Mouse (Mus musculus) forebrain, embryonic 11.5 days (tissue): ENCODE results near the gene Dhx37. TPM values are rescaled to one million over a fixed set of nuclear protein-coding genes. Genes with fewer than 3 reads are reported as not detected.

Experiments used
- ATAC-seq: fragments of 200-750 bp; cut with Nextera tagmentation; replicated peaks from 2 replicates; pipeline ENCODE4 v1.8.0; 2017; ENCODE audit warnings: moderate TSS enrichment; ENCODE audit not compliant: low FRiP score
- DNase-seq: peaks from one replicate; pipeline ENCODE4 v3.0.0-alpha.2; 2017; ENCODE audit warnings: low spot score
- H3K27ac ChIP-seq: fragments of 300-500 bp; sonication (generic); 2 replicates; pipeline ENCODE4 v1.5.1; 2014; ENCODE audit warnings: low read depth, low read length
- H3K27me3 ChIP-seq: fragments of 300-500 bp; sonication (generic); 2 replicates; pipeline ENCODE4 v1.6.1; 2014; ENCODE audit warnings: mild to moderate bottlenecking, low read length, mixed read lengths; ENCODE audit not compliant: control insufficient read depth, insufficient read depth
- H3K36me3 ChIP-seq: fragments of 300-500 bp; sonication (generic); 2 replicates; pipeline ENCODE4 v1.6.1; 2014; ENCODE audit warnings: mild to moderate bottlenecking, low read length, moderate library complexity, mixed read lengths; ENCODE audit not compliant: control insufficient read depth, insufficient read depth
- H3K4me1 ChIP-seq: fragments of 300-500 bp; sonication (generic); replicated peaks from 2 replicates; pipeline ENCODE4 v1.6.1; 2014; ENCODE audit warnings: low read length, mixed read lengths; ENCODE audit not compliant: control insufficient read depth, insufficient read depth
- H3K4me2 ChIP-seq: fragments of 300-500 bp; sonication (generic); 2 replicates; pipeline ENCODE4 v1.6.1; 2014; ENCODE audit warnings: low read depth, mild to moderate bottlenecking, low read length, moderate library complexity, mixed read lengths; ENCODE audit not compliant: severe bottlenecking
- H3K4me3 ChIP-seq: fragments of 300-500 bp; sonication (generic); 2 replicates; pipeline ENCODE4 v1.5.1; 2014; ENCODE audit warnings: low read depth, low read length
- H3K9ac ChIP-seq: fragments of 300-500 bp; sonication (generic); 2 replicates; pipeline ENCODE4 v1.6.1; 2014; ENCODE audit warnings: low read length
- H3K9me3 ChIP-seq: fragments of 300-500 bp; sonication (generic); 2 replicates; pipeline ENCODE4 v1.6.1; 2016; ENCODE audit warnings: low read length, mixed read lengths; ENCODE audit not compliant: control insufficient read depth
- WGBS: fragments of 180-500 bp; shearing (Covaris S2); extraction: QIAGEN DNeasy Blood & Tissue Kit; methylation state at CpG from one replicate; pipeline ENCODE4 v1.1.7; 2014; 5-methylcytosine and 5-hydroxymethylcytosine counted together
- polyA plus RNA-seq: library from polyadenylated mRNA; unstranded; fragments of >200 nt; fragmentation: Nextera tagmentation; extraction: Ambion mirVana; gene quantifications from 2 replicates; pipeline ENCODE4 v1.2.1, GENCODE M21; 2014

Dhx37 gene
- polyA plus RNA-seq, 1 experiment from 2014 or later: 15.7 TPM

GRCm38 (mm10) chr5:125461868-125462445, 28.0 kb upstream of the Dhx37 start:
- no peak for DNase-seq

GRCm38 (mm10) chr5:125460574-125460973, 26.7 kb upstream of the Dhx37 start:
- WGBS: 90% methylated on average over 3 of the region's 3 CpGs
- Histone ChIP-seq H3K9ac (no peak overlapping the region), H3K27me3 (no peaks in the 10 kb centered on the region), H3K36me3 (no peaks in the 10 kb centered on the region; the same call in 1 of the 2 replicates), H3K4me2 (no peak overlapping the region), H3K9me3 (no peaks in the 10 kb centered on the region), H3K27ac (no peak overlapping the region), H3K4me1 (0 out of 2 replicates have a peak, but pooled peaks cover 2% of the 10 kb centered on the region), H3K4me3 (no peak overlapping the region)
- no peak for ATAC-seq
- no peak for DNase-seq

More at GRCm38 (mm10) chr5:125461868-125462445, 28.0 kb upstream of the Dhx37 start:
- 0 out of 2 replicates have a peak, but pooled peaks cover 2% of the 10 kb centered on the region for H3K4me1 ChIP-seq
- ATAC-seq: no peak
- WGBS: 65% methylated on average over 10 of the region's 10 CpGs
- H3K27me3 ChIP-seq: no peaks in the 10 kb centered on the region
- H3K4me2 ChIP-seq: no peak overlapping the region
- no peaks in the 10 kb centered on the region for H3K36me3 ChIP-seq
- H3K9ac ChIP-seq: no peak overlapping the region
- no peak overlapping the region for H3K27ac ChIP-seq
- no peaks in the 10 kb centered on the region for H3K9me3 ChIP-seq
- no peak overlapping the region for H3K4me3 ChIP-seq

GRCm38 (mm10) chr5:125457538-125457937, 23.6 kb upstream of the Dhx37 start:
- Histone ChIP-seq H3K4me3 (no peak overlapping the region), H3K36me3 (peaks cover 4% of the 10 kb centered on the region; the same call in 1 of the 2 replicates), H3K4me2 (no peak overlapping the region), H3K27ac (no peak overlapping the region), H3K27me3 (no peaks in the 10 kb centered on the region), H3K9ac (no peak overlapping the region), H3K4me1 (no peaks in the 10 kb centered on the region), H3K9me3 (no peaks in the 10 kb centered on the region)
- DNase-seq (no peak), ATAC-seq (no peak)
- 92% methylated on average over 6 of the region's 6 CpGs for WGBS

- Histone ChIP-seq H3K4me2 (no peak overlapping the region), H3K36me3 (peaks cover 4% of the 10 kb centered on the region; the same call in 1 of the 2 replicates), H3K27ac (no peak overlapping the region), H3K9me3 (no peaks in the 10 kb centered on the region), H3K9ac (no peak overlapping the region), H3K27me3 (no peaks in the 10 kb centered on the region), H3K4me3 (no peak overlapping the region), H3K4me1 (no peaks in the 10 kb centered on the region)
- no peak for DNase-seq
- no peak for ATAC-seq
- 92% methylated on average over 6 of the region's 6 CpGs for WGBS
Observed at GRCm38 (mm10) chr5:125456100-125456499, 22.2 kb upstream of the Dhx37 start.

GRCm38 (mm10) chr5:125452573-125452972, 18.7 kb upstream of the Dhx37 start:
- Histone ChIP-seq H3K9me3 (no peaks in the 10 kb centered on the region), H3K36me3 (peaks cover 4% of the 10 kb centered on the region; the same call in 1 of the 2 replicates), H3K27me3 (no peaks in the 10 kb centered on the region), H3K27ac (no peak overlapping the region), H3K4me3 (no peak overlapping the region), H3K4me1 (no peaks in the 10 kb centered on the region), H3K9ac (no peak overlapping the region), H3K4me2 (no peak overlapping the region)
- ATAC-seq: no peak
- WGBS: 94% methylated on average over 9 of the region's 9 CpGs
- DNase-seq: no peak

- whole genome bisulfite sequencing: 89% methylated on average over 5 of the region's 5 CpGs
- no peak for ATAC-seq
- H3K36me3 ChIP-seq: no peaks in the 10 kb centered on the region; the same call in 1 of the 2 replicates
Observed at GRCm38 (mm10) chr5:125449306-125449705, 15.4 kb upstream of the Dhx37 start.

GRCm38 (mm10) chr5:125448631-125449030, 14.7 kb upstream of the Dhx37 start:
- Histone ChIP-seq H3K4me2 (no peak overlapping the region), H3K4me3 (no peak overlapping the region), H3K9ac (no peak overlapping the region), H3K27ac (no peak overlapping the region), H3K4me1 (0 out of 2 replicates have a peak, but pooled peaks cover under 1% of the 10 kb centered on the region), H3K9me3 (no peaks in the 10 kb centered on the region), H3K36me3 (no peaks in the 10 kb centered on the region), H3K27me3 (no peaks in the 10 kb centered on the region)
- ATAC-seq (no peak), DNase-seq (no peak)
- WGBS: 96% methylated on average over 4 of the region's 4 CpGs

More at GRCm38 (mm10) chr5:125449306-125449705, 15.4 kb upstream of the Dhx37 start:
- H3K27ac ChIP-seq: no peak overlapping the region
- H3K9ac ChIP-seq: no peak overlapping the region
- no peaks in the 10 kb centered on the region for H3K4me1 ChIP-seq
- no peak overlapping the region for H3K4me2 ChIP-seq
- no peak overlapping the region for H3K4me3 ChIP-seq
- H3K27me3 ChIP-seq: no peaks in the 10 kb centered on the region
- DNase-seq: no peak
- no peaks in the 10 kb centered on the region for H3K9me3 ChIP-seq

- H3K9ac ChIP-seq: no peak overlapping the region
- no peak overlapping the region for H3K27ac ChIP-seq
- H3K4me1 ChIP-seq: 0 out of 2 replicates have a peak, but pooled peaks cover 2% of the 10 kb centered on the region
- H3K9me3 ChIP-seq: no peaks in the 10 kb centered on the region
- no peak overlapping the region for H3K4me2 ChIP-seq
- H3K27me3 ChIP-seq: no peaks in the 10 kb centered on the region
- DNase-seq: no peak
- H3K36me3 ChIP-seq: no peaks in the 10 kb centered on the region
- H3K4me3 ChIP-seq: no peak overlapping the region
- no peak for ATAC-seq
- WGBS: 84% methylated on average over 3 of the region's 3 CpGs
Observed at GRCm38 (mm10) chr5:125448026-125448425, 14.1 kb upstream of the Dhx37 start.

GRCm38 (mm10) chr5:125446344-125446743, 12.4 kb upstream of the Dhx37 start:
- Histone ChIP-seq H3K9me3 (no peaks in the 10 kb centered on the region), H3K27me3 (no peaks in the 10 kb centered on the region)
- 88% methylated on average over 7 of the region's 7 CpGs for WGBS

More at GRCm38 (mm10) chr5:125446344-125446743, 12.4 kb upstream of the Dhx37 start:
- no peak overlapping the region for H3K4me2 ChIP-seq
- ATAC-seq: no peak
- no peak overlapping the region for H3K27ac ChIP-seq
- H3K4me3 ChIP-seq: no peak overlapping the region
- DNase-seq: no peak
- H3K4me1 ChIP-seq: peaks cover 9% of the 10 kb centered on the region; the same call in 1 of the 2 replicates
- no peak overlapping the region for H3K9ac ChIP-seq
- H3K36me3 ChIP-seq: no peaks in the 10 kb centered on the region
